Mouse (Mus musculus): ENCODE measurements around the gene Wnt10a.

The Wnt10a gene

DNA sequence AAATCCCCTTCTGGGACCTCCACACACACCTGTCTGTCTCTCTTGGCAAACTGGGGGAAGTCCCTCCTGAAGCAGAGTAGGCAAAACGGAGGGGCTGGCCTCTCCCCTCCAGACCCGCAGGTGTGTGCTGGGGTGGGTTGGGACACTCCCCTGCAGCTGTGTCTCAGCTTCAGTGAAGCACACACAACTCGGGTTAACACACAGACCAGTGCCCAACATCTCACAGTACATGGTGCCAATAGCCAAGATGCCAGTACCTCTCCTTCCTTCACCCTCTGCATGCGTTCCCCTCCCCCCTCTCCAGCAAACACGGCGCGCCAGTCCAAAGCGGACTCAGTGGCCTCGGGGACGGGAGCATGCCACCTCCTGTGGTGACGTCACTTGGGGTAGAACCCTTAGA lies at the start of gene Wnt10a:
TSS of gene Wnt10a (plus strand) at position 268 of the 400 bp plus-strand sequence.
- DNase-seq = peak; percentile 26

DNA sequence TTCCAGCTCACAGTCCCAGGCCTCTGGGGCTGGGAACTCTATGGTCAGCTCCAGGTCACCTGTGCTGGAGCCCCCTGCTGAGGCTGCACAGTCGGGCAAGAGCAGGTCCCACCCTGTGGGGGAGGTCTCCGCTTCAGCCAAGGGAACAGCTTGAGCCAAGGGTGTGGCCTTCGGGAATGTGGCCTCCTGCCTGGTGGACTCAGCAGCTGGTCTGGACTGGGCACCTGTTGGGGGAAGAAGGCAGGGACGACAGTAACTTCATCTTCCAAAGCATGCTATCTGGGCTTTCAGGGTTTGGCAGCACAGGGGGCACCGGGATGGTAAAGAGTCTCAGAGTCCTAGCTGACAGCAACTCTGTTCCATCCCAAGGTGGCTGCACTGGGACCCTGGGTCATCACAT lies 44.0 kb upstream of the Wnt10a start:
- DNase-seq = no peak

DNA sequence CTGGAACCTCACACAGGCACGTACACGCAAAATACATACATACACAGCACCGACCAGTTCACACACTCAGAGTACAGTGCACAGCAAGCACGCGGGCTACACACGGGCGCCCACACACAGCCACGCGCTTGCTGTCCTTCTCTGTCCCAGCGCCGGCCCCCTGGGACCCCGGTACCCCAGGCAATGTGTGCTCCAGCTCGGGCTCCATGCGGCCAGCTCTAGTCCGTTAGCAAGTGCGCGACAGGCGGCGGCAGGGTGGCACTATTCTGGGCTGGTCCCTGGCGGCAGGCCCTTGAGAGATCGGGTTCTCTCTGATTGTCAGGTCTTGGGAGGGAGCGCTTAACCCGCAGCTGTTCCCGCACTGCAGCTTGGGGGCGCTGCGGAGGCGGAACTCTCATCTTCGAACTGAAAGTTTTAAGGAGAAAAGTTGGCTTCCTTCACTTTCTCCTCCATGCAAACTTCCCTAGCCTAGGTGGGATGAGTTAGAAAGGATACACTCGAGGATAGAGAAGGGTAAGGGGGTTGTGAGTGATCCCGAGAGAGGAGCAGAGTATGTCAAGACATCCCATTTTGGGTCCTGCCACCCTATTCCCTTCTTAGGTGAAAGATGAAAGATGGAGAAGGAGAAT lies 42.6 kb upstream of the Wnt10a start, which contains the start of gene Prkag3:
TSS of gene Prkag3 (minus strand) at position 579 of the 629 bp plus-strand sequence.
- DNase-seq = peak; percentile 76

DNA sequence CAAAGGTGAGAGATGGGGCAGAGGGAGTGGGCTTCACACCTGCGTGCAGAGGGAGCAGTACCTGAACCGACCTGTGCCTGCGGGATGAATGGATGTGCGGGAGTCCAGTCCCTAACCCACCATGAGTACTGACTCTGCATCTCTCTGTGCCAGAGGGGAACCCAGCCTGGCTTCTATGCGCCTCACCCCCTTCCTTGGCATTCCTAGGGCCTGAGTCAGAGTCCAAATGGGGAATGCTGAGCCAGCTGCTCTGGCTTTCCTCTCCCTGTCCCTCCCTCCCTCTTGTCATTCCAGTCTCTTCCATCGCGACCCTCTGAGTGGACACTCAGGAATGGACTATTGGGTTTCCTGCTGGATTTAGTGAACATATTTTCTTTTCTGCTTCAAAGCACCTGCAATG lies 42.0 kb upstream of the Wnt10a start:
- DNase-seq = peak; percentile 86

DNA sequence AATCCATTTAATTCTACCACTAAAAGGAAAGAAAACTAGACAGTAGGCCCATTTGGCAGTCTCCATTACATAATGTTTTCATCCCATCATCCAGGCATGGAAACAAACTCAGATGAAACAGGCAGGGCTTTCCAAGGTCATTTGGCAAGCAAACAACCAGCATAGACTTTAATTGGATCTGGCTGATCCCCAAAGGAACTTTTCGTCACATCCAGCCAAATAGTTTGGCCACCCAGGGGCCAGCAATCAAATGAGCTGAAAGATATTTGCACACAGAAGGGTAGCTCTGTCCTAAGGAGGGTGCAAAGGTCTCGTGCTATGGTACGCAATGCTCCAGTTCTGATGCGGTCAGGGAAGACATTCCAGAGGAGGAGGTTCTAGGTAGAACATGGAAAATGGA lies 40.6 kb upstream of the Wnt10a start:
- peak; percentile 96 for DNase-seq

DNA sequence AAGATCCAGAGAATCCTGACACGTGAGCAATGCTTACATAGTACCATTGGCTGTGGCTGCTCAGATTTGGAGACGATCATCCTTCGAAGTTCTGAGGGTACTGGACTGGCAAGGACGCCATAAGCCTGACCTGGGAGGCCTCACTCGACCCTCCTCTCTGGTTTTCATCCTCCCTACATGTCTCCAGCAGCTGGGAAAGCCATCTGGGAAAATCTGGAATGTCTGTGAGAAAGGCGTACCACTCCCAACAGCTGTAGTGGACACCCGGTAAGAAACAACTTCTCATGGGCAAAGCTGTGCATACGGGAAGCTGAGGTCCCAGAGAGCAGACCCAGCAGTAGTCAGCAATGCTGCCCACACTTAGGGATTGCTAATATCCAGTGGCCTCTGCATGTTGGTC lies 39.2 kb upstream of the Wnt10a start:
- DNase-seq = no peak

DNA sequence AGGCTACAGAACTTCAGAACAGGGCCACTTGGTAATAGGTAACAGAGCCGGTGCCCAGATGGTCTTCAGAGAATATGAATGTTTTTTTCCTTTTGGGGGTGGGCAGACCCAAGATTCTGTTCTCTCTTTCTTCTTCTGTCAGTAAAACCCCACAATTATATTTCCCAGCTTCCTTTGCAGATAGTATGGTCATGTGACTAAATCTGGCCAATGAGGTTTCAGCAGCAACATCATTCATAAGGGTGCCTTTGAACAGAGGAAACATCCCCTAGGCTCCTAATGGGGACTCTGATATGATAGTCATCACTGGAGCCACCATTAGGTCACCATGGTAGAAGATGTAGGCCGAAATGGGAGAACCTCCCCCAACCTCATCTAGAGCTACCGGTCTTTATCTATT lies 38.5 kb upstream of the Wnt10a start:
- DNase-seq = no peak

DNA sequence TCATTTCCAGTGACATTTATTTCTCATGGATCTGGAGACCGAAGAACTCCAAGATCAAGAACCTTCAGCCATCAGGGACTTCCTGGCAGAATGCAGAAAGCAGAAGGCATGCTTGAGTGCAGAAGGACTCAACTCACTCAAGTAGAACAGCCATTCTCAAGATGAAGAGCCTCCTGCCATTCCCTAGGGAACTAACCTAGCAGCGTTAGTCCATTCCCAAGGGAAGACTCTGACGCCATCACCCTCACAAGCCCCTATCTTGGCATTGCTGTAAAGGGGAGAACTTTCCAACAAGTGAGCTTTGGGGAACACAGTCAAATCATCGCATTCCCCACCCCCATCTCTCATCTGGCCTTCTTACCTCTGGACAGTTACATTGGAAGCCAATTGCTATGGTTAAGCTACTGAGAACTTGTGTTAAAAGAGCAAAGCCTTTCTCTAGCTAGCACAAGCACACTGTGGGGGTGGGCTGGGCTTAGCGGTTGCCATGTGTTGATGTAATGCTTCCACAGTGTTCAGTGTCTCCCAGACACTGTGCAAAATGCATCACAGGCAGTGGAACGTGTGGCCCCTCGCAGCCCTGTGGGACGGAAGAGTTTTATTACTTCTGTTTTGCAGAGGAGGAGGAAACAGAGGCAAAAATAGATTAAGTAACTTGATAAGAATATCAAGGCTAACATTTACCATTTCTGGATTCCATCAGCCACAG lies 37.9 kb upstream of the Wnt10a start:
- no peak for DNase-seq

DNA sequence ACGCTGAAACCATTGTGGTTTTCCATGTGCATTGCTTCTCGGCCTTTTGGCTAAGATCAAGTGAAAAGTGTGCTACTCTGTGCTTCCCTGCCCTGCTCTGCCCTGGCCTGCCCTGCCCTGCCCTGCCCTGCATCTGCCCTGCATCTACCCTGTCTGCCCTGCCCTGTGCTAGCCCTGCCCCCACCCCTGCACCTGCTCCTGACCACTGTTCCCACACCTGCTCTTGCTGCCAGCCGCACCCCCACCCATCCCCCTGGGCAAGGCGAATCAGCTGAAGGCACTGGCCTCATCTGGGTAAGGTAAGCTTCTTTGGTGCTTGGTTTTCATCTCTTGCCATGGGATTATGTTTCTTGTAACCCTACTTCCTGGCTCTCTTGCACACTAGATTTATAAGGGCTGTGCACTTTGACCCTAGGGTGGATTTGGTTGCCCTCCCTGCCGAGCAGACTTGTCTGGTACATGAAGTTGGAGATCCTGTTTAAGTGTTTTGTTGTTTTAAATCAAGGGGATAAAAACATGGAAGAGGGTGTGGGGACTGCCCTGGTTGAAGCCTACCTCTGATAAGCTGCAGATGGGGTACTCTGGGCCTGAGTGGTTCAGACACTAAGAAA lies 37.0 kb upstream of the Wnt10a start:
- peak; percentile 60 for DNase-seq

DNA sequence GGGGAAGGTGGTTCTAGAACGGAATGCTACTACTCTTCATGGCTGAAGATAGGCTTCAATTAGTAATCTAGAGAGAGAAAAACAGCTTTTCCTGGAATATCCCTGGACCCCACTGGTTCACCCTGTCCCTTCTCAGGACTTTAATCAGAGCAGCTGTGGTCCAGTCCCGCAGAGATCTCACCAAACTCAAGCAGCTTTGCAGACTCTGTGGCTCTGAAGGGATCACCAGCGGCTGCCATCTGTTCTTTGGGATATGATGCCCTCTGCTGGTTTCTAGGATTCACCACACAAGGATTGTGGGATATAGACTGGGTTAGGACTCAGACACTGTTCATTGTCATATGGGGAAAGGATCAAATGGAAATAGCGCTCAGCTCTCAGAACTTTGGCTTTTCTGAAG lies 31.5 kb upstream of the Wnt10a start:
- peak; percentile 82 for DNase-seq

DNA sequence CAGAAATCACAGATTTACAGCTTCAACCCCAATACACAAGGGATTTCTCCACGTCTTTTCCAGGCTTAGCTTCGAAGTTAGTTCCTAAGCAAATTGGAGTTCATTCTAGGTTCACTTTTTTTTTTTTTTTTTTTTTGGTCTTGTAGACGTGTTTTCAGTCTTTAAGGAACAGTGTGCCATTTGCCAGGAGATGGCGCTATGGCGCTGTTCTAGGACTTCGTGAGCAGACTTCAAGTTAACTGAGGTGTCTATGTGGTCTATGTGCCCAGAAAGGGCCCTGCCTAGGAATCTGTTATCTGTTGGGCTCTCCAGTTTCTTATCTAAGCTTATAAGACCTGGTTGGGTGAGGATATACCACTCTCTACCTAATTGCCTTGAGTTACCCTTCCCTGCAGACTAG lies 28.2 kb upstream of the Wnt10a start:
- peak; percentile 75 for DNase-seq

DNA sequence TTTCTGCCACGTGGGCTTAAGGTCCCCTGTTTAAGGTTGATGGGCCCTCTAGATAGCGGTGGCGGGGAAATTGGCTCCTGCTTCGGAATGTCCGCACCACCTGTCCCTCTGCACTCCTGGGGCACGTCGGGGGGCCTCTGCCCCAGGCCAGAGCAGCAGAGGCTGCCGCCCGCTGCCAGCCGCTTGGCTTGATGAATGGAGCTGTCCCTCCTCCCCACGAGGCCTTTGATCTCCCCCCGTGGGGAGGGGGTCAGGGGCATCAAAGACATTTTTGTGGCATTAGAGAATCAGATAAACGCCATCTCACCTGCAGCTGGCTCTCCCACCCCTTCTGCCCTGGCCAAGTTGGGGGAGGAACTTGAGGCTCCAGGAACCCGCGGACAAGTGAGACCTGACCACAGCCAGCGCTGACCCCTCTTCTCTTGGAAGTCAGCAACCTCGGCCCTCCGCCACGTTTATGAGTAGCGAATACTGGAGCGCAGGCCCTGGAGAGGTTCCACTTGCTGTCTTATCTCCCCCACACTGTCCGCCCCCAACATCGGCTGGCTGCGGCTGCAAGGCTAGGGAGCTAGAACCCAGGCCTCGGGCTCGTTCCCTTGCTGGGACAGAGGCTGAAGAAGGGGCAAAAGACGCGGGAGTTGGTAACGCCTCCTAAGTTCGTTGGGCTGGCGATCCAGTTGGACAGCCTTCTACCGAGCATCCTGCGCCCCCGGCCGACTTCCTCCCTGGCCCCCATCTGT lies 20.4 kb upstream of the Wnt10a start:
- DNase-seq = no peak

DNA sequence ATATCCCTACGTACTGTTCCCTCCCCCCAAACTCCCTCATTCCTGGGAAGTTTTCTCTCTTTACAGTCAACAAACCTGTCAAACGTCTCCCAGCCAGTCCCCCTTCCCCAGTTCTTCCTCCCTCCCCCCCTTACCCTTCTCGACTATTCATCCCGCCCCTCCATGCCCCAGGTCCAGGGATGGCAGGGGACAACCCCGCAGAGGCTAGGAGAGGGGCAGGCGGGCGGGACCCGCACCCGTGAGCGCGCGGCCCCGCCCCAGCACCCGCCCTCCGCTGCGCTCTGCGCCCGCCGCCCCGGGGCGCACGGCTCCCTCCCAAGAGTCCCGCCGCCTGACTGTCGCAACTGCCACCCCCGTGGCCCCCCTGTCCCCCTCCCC lies 19.9 kb upstream of the Wnt10a start:
- no peak for DNase-seq

DNA sequence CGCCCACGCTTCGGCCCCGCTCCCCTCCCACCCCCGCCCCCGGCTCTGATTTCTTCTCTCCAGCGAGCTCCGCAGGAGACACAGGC lies 19.6 kb upstream of the Wnt10a start, which contains the start of gene Wnt6:
TSS of gene Wnt6 (plus strand) at position 48 of the 86 bp plus-strand sequence.
- DNase-seq = no peak

DNA sequence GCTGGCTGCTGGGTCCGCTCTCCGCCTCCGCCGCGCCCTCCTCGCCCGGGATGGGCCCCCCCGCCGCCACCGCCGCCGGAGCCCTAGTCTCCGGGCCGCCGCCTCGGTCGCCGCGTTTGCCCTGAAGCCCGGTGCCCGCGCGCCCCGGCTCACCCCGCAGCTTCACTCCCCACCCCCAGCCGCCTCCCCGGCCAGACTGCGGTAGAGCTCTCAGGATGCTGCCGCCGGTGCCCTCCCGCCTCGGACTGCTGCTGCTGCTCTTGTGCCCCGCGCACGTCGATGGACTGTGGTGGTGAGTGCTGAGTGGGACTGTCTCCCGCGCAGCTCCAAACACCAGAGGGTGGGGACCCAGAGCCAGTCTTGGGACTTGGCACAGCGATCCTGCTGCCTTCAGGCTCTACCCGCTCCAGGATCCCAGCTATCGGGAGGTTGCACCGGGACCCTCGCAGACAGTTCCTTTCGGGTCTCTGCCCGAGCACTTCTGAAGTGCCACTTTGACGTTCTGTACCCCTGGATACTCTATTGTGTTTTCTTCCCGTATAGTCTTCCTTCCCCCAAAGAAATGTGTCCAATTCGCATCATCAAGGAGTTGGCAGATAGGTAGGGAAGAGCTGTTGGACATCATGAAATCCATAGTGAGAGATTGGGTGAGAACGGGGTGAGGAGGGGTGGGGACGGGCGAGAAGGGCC lies 19.2 kb upstream of the Wnt10a start:
- DNase-seq = no peak

DNA sequence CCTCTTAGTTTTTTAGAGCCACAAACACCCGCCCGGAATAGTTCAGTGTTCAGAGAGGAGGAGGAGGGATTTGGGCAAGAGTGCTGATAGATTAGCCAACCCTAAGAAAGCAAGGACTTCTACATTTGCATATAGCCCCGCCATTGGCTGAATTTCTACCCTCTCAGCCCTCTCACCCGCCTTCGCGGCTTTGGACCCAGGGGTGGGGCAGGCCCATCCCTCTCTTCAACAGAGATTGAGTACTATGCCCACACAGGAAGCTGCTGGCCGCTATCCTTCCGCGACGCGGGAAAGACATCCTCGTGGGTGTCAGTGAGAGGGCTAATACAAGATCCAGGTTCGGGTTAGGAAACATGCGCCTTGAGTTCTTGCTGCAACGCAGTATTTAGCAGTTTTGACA lies 18.2 kb upstream of the Wnt10a start:
- DNase-seq = peak; percentile 89

DNA sequence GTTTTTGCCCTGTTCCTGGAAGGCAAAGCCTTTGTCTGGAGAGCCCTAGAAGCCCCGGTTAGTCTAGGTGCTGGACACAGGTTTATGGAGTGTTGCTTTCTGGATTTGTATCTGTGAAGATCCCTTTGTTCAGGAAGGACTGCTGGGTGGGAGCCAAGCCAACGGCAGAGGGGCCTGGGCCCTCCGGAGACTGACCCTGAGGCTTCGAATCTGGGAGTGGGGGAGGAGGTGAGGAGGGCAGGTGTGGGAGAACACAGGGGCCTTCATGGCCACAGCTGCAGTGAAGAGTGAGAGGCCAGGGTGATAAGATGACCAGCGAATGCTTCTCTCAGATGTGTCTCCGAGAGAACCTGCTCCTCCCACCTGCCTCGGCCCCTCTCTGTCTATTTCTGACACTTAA lies 17.3 kb upstream of the Wnt10a start:
- no peak for DNase-seq

DNA sequence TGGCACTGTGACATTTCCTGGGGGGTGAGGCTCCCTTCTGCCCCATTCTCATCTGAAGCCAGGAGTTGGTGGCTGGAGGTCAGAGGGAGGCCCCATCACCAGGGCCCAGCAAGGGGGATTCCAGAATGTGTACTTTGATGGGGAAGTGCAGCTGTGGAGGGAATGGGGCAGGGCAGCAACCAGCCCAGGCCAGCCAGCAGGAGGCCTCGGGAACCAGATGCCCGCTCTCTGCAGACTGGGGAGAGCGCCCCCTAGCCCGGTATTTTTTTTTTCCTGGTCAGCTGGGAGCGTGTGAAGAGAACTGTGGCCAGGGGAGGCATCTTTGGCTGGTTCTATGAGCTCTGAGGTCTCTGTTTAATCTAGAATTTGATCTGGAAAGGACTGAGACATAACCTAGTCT lies 15.5 kb upstream of the Wnt10a start:
- DNase-seq = peak; percentile 21

DNA sequence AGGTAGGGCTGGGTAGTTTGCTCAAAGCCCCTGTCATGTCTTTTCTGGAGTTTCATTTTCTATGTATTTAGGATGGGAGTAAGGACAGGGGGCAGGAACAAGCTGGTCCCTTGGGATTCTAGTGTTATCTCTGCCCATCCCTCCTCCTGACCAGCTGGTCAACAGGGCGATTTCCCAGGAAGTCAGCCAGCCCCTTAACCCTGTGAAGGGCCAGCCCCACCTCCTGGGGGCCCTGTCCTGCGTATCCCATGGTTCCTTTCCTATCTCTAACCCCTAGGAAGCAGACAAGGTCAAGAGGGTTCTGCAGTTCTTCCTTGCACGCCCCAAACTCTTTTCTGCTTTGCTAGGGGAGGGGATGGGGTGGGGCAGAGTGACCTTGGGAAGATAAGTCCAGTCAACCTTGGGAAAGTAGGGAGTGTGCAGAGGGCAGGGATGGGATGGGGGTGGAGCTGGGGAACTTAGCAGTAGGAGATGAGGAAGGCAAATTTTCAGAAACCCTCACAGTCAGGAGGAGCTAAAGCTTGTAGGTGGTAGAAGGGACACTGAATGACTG lies 12.3 kb upstream of the Wnt10a start:
- no peak for DNase-seq

DNA sequence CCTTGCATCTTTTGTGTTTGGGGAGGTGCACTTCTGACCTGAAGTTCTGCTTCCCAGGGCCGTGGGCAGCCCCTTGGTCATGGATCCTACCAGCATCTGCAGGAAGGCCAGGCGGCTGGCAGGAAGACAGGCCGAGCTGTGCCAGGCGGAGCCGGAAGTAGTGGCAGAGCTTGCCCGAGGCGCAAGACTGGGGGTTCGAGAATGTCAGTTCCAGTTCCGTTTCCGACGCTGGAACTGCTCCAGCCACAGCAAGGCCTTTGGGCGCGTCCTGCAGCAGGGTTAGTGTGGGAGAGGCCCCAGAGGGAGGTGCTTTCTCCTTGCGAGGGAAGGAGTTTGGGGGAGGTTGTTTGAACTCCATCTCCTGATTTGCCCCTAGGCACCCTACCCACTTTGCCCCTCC lies 9.3 kb upstream of the Wnt10a start:
- DNase-seq = no peak

DNA sequence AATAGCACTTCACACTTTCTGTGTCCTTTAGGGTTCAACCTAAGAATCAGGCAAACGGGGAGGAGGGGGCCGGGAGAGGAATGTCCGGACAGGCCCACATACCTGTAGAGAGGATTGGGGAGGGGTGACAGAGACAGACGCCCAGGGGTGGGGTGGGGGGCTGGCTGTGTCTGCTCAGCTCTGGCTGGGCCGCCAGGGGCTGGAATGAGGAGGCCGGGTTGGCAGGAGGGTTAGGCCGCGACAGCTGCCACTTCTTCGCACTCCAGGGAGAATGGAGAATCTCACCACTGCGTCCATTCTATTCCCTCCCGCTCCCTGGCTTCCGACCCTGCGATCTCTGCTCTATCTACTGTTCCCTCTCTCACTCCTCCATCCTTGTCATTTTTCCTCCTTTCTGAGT lies 7.8 kb upstream of the Wnt10a start:
- DNase-seq = no peak

DNA sequence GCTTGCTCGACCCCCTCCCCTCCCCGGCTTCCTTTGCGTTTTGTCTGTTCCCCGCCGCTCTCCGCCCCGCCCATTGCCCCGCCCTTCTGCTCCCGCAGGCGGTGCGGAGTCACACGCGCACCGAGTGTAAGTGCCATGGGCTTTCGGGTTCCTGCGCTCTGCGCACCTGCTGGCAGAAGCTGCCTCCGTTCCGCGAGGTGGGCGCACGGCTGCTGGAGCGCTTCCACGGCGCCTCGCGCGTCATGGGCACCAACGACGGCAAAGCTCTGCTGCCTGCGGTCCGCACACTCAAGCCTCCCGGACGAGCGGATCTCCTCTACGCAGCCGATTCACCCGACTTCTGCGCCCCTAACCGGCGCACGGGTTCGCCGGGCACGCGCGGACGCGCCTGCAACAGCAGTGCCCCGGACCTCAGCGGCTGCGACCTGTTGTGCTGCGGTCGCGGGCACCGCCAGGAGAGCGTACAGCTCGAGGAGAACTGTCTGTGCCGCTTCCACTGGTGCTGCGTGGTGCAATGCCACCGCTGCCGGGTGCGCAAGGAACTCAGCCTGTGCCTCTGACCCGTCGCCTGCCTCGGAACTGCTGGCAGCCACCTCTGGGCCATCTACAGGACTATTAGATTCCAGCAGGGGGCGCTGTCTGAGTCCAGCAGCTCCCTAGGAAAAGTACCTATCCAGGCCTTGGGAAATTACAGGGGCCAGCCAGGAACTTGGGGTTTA lies 7.1 kb upstream of the Wnt10a start:
- peak; percentile 71 for DNase-seq

DNA sequence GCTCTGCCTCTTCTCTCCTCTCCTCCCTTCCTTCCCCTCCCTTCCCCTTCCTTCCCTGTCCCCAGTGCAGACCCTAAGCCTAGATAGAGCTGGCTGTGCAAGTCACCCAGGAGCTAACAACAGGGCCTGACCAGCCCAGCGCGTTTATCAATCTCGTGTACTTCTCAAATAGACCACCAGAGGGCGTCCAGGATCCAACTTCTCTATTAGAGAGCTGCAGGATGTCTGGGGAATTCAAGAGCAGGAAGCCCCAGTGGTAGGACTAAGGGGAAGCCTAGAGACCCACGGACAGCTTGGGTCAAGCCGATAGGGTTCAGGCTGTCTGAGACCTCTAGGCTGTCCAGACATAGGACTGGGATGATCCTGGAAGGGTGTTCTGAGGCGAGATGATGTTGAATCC lies 3.5 kb upstream of the Wnt10a start:
- peak; percentile 87 for DNase-seq

All from kidney, adult 9 months (tissue).